Mouse (Mus musculus) spleen, adult 2 months (tissue): Measurements from ENCODE around the gene Map4.

Source experiments
- CTCF ChIP-seq: fragments of 200-500 bp; IDR thresholded peaks from 2 replicates; pipeline ENCODE4 v1.5.1; 2011; ENCODE audit warnings: mild to moderate bottlenecking, inconsistent platforms; ENCODE audit not compliant: insufficient read depth, insufficient read length, insufficient replicate concordance; ENCODE audit errors: extremely low read depth
- POLR2A ChIP-seq: fragments of 200-500 bp; IDR thresholded peaks from 2 replicates; pipeline ENCODE4 v1.6.1; 2011; ENCODE audit warnings: low read depth, low read length, inconsistent platforms

DNA sequence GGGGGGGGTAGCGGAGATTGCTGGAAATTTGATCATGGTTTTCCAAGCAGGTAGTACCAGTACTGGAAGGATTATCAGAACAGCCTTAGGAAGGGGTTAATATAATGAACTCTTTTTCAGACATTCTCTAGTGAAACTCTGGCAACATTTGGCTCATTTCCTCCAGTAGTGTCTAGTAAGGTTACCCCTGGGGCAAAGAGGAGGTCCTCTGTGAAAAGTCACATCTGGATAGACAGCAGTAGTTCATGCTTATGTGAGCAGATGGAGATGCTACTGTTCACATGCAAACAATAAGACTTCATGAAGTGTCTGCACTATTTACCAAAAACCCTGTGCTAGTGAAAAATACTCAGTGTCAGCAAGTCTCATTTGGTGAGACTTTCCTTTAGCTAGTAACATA is 125.9 kb downstream of the Map4 start:
- TF ChIP-seq CTCF: no peak
- TF ChIP-seq POLR2A: no peak
